Mouse (Mus musculus): ENCODE results near the gene Gm614.

The Gm614 gene

DNA sequence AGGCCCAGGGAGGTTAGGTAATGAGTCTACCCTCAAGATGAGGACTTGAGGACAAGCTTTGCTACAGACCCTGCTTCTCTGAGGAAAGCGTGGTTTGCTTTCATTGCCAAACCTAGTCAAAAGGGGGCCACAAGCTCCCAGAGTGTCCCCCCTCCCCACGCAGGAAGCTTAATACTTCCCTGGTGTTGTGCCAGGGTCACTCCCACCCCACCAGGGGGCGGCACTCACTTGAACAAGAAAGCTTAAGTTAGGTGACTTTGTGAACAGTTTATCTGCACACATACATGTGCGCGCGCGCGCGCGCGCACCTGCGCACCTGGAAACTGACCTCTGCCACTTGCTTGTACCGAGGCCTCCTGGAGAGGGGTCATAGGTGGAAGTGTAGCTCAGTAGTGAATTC lies 7.2 kb downstream of the Gm614 start:
- DNase-seq = peak; percentile 68 to 75

DNA sequence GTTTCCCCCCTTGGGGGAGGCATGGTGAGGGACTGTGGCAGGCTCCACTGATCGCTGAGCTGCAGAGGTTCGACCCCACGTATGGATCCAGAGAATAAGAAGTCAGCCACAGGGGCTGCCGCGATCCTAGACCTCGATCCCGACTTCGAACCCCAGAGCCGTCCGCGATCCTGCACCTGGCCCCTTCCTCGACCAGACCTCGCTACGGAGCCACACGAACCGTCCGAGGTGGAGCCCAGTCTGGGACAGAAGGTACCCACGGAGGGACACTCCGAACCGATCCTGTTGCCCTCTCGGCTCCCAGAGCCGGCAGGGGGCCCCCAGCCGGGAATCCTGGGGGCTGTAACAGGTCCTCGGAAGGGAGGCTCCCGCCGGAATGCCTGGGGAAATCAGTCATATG lies 9.1 kb downstream of the Gm614 start:
- peak in 1 of 2 experiments; percentile 23 for DNase-seq

DNA sequence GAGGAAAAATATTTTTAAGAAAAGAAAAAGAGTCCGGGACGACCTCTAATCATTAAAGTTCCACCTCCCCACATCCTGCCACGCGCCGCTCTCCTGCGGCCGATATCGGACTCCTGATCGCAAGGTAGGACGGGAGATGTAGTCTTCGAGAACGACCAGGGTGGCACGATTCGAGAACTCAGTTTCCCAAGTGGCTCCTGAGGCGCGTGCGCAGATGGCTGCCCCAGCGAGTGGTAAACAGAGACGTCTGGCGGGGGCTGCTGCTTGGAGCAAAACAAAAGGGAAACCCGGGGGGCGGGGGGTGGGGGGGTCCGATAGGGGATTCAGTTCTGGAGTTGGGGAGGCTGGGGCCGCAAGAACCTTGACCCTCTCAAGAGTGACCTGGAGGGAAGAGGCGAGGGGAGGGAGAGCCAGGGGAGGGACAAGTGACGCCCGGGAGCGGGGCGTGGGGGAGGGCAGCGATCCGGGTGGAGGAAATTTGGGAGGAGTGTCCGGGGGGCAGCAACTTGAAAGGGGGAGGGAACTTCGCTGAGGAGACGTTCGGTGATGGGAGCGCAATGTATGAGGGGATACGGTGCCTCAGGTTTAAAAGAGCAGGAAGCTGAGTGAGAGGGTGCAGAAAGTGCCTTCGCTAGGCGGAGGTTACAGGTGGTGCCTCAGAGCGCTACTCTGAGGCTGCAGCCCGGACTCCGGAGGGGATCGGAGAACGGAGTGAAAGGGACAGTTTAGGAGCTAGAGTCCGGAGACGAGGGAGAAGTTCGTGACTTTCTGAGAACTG lies 9.7 kb downstream of the Gm614 start, which contains the start of gene Foxo4:
Gene Foxo4, plus strand, starts transcription at position 577 of the 778 bp plus-strand sequence.
- peak; percentile 82 for DNase-seq

DNA sequence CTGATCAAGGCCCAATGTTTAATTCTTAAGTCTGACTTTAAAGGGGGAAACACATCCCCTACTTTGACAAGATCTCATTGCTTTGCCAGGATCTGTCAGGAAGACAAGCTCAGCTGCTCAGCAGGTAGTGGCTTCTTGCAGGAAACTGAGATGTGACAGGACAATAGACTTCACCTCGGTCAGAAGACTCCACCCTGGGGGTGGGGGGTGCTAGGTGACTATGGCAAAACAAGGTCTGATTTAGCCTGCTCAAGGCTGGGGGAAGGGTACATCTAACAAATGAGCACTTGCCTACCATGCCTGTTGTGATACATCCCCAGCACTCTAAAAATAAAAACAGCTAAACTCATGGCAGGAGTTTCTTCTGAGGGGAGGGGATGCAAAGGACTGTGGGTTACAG lies 18.8 kb downstream of the Gm614 start:
- DNase-seq = no peak

DNA sequence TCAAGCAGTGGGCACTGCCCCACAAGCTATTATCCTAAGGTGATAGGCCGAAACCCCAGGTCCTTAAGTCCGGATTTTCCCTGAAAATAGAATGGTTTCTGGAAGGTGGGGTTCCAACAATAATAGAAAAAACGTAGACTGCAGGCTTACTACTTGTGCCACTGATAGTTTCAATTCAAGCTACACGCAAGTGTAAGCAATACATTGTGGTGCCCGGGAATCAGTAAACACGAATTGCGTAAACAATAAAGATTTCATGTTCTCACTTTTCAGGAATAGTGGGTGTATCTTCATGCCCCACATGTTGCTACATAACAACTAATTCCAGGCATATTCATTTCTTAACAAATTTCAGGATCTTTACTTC lies 41.0 kb downstream of the Gm614 start:
- no peak for DNase-seq

DNA sequence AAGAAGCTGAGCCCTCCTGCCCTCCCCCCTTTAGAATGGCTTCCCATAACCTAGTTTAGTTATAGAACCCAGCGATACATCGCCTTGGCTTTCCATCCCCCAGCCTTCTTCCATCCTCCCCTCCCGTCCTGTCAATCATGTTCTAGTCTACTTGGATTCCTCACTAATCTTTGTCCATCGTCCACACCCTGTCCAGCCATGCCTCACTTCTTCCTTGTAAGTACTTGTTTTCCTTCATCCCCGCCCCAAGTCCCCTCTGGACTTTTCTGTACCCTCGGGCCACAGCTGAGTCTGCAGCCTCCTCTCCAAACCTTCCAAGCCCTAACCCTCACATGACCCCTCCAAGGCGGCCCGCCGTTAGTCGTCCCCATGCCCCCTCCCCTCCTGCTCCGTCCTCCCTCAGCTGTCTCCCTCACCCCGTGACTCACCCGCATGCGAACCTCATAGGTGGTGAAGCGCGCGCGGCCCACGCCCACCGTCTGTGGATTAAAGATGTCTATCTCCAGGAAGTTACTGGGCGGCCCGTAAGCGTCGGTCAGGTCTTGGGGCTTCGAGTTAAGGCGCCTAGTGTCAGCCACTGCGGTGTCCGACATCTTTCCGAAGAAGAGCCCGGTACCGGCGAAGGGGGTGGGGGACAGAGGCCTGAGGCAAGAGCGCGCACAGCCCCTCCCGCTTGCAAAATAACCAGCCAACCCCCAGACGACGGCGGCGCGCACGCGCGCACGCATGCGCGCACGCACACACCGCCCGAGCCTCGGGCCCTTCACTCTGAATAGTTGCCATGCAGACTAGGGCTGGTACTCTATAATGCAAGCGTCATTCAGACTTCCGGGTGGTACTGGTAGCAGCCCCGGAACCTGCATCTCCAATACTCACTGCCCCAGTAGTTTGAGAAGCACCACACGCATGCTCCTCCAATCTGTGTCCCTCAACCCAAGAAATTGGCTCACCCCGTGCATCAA lies 41.7 kb downstream of the Gm614 start, which contains the start of gene Snx12:
Gene Snx12, minus strand, starts transcription at position 730 of the 962 bp plus-strand sequence.
- peak; percentile 86 to 88 for DNase-seq
